ENCODE assay signal across 31 mouse cellular contexts in genomic region chr17:65623130-65623529, GRCm38 (mm10). TPM values are rescaled to one million over a fixed set of nuclear protein-coding genes. Genes with fewer than 3 reads are reported as not detected.
DNase-seq lines count a peak whose midpoint lies in the region; ATAC-seq and TF ChIP-seq lines count a peak whose summit lies in the region.
"Had no signal": no experiment of that assay in that cellular context is flagged by ENCODE, and none has a peak within 500 bp of the region (broad histone marks: within the 10 kb centered on the region; RNA-seq: fewer than 3 reads in every experiment).

No protein-coding gene starts in this region.

- peak; percentile 86 for ATAC-seq in liver, postnatal 0 days
- no peak for ATAC-seq in liver, embryonic 11.5 days (replicated peaks; ENCODE audit: low FRiP score)
- ATAC-seq: forebrain, embryonic 15.5 days; Patski had no signal

- H3K27ac ChIP-seq in liver, postnatal 0 days (ENCODE audit: low read depth) = no peak overlapping the region
- no peak overlapping the region for H3K27ac ChIP-seq in liver, embryonic 11.5 days (ENCODE audit: low read depth, low read length)
- peak overlapping the region; percentile 55 for H3K27ac ChIP-seq in small intestine, adult 2 months (ENCODE audit: insufficient read depth, low read depth, low read length)
- H3K27ac ChIP-seq: embryonic facial prominence, embryonic 10.5 days; embryonic facial prominence, embryonic 13.5 days; forebrain, embryonic 12.5 days; forebrain, embryonic 15.5 days; heart, embryonic 15.5 days; hindbrain, embryonic 10.5 days; hindbrain, embryonic 14.5 days had no signal

- H3K4me3 ChIP-seq in liver, postnatal 0 days (ENCODE audit: low read depth, low read length) = no peak overlapping the region
- H3K4me3 ChIP-seq in liver, embryonic 11.5 days (ENCODE audit: low read depth, low read length) = no peak overlapping the region
- no peak overlapping the region for H3K4me3 ChIP-seq in small intestine, adult 2 months (ENCODE audit: low read depth, low read length)
- H3K4me3 ChIP-seq: embryonic facial prominence, embryonic 10.5 days; embryonic facial prominence, embryonic 13.5 days; erythroblast, embryonic 14.5 days; forebrain, embryonic 12.5 days; forebrain, embryonic 15.5 days; heart, embryonic 12.5 days; heart, embryonic 15.5 days; hindbrain, embryonic 10.5 days had no signal

- no peak overlapping the region for H3K9ac ChIP-seq in liver, postnatal 0 days (replicated peaks)
- no peak overlapping the region for H3K9ac ChIP-seq in liver, embryonic 11.5 days (ENCODE audit: low read depth, low read length)
- H3K9ac ChIP-seq: embryonic facial prominence, embryonic 13.5 days; forebrain, embryonic 12.5 days; forebrain, embryonic 15.5 days; heart, embryonic 12.5 days; heart, embryonic 15.5 days; hindbrain, embryonic 14.5 days had no signal

- H3K9me3 ChIP-seq in liver, postnatal 0 days (ENCODE audit: low read length) = peaks cover 2% of the 10 kb centered on the region; the same call in 1 of the 2 replicates
- H3K9me3 ChIP-seq in liver, embryonic 11.5 days (ENCODE audit: control insufficient read depth, low read length) = 0 out of 2 replicates have a peak, but pooled peaks cover 3% of the 10 kb centered on the region
- H3K9me3 ChIP-seq: embryonic facial prominence, embryonic 13.5 days; forebrain, embryonic 12.5 days; forebrain, embryonic 15.5 days; G1E; heart, embryonic 15.5 days had no signal

- no peak for TF ChIP-seq CTCF in liver, postnatal 0 days (IDR thresholded peaks at IDR 0.05; ENCODE audit: low read depth)
- no peak for TF ChIP-seq CTCF in small intestine, adult 2 months (IDR thresholded peaks at IDR 0.05; ENCODE audit: extremely low read depth, insufficient read length, insufficient replicate concordance, low read depth, low read length)

- peak; percentile 27 for DNase-seq in kidney, adult 9 months
- no peak for DNase-seq in kidney, adult 18-20 months
- peak; percentile 10 for DNase-seq in liver, postnatal 0 days
- DNase-seq in liver, embryonic 11.5 days (ENCODE audit: low spot score) = no peak
- DNase-seq in thymus, postnatal 4 days = no peak
- DNase-seq in adipocyte (ENCODE audit: low spot score) = no peak
- DNase-seq: adrenal gland, adult 2 months; adrenal gland, postnatal 14 days; B cell, adult 2 months; cerebellum, adult 11 months; cerebellum, adult 2 months; cerebellum, adult 9-11 months; cerebellum, postnatal 25 days; embryo, embryonic 11 days; gastrocnemius, postnatal 25 days; heart, adult 18-20 months; heart, postnatal 10 days; heart, postnatal 36 days had no signal

- H3K4me1 ChIP-seq in liver, postnatal 0 days (ENCODE audit: insufficient read depth) = no peaks in the 10 kb centered on the region
- H3K4me1 ChIP-seq in liver, embryonic 11.5 days (replicated peaks; ENCODE audit: control insufficient read depth, insufficient read depth, low read length) = no peaks in the 10 kb centered on the region
- peaks cover 19% of the 10 kb centered on the region; the same call in 1 of the 2 replicates for H3K4me1 ChIP-seq in small intestine, adult 2 months (ENCODE audit: control insufficient read depth, insufficient read depth, insufficient read length, low read length)
- H3K4me1 ChIP-seq: embryonic facial prominence, embryonic 10.5 days; forebrain, embryonic 12.5 days; forebrain, embryonic 15.5 days; heart, embryonic 12.5 days; heart, embryonic 15.5 days; hindbrain, embryonic 10.5 days had no signal

- no peaks in the 10 kb centered on the region for H3K27me3 ChIP-seq in liver, postnatal 0 days (ENCODE audit: insufficient read depth, low read length)
- no peaks in the 10 kb centered on the region for H3K27me3 ChIP-seq in liver, embryonic 11.5 days (replicated peaks; ENCODE audit: control insufficient read depth, insufficient read depth, low read length)
- no peaks in the 10 kb centered on the region for H3K27me3 ChIP-seq in small intestine, adult 2 months (ENCODE audit: control insufficient read depth, insufficient read depth, low read length)
- H3K27me3 ChIP-seq: CH12.LX; embryonic facial prominence, embryonic 13.5 days; forebrain, embryonic 12.5 days; forebrain, embryonic 15.5 days; heart, embryonic 12.5 days; heart, embryonic 15.5 days; Patski had no signal

- no peak for TF ChIP-seq POLR2A in small intestine, adult 2 months (IDR thresholded peaks at IDR 0.05; ENCODE audit: low read depth, low read length)

- no peak overlapping the region for H3K4me2 ChIP-seq in liver, postnatal 0 days (ENCODE audit: low read depth, low read length)
- no peak overlapping the region for H3K4me2 ChIP-seq in liver, embryonic 11.5 days
- H3K4me2 ChIP-seq: embryonic facial prominence, embryonic 13.5 days; forebrain, embryonic 12.5 days; forebrain, embryonic 15.5 days; heart, embryonic 12.5 days; heart, embryonic 15.5 days; hindbrain, embryonic 14.5 days had no signal

- no peaks in the 10 kb centered on the region for H3K36me3 ChIP-seq in liver, postnatal 0 days (replicated peaks; ENCODE audit: insufficient read depth, low read length)
- no peaks in the 10 kb centered on the region for H3K36me3 ChIP-seq in liver, embryonic 11.5 days (ENCODE audit: control insufficient read depth, insufficient read depth, low read length)
- no peaks in the 10 kb centered on the region for H3K36me3 ChIP-seq in small intestine, adult 2 months (ENCODE audit: control insufficient read depth, insufficient read depth, low read length)
- H3K36me3 ChIP-seq: embryonic facial prominence, embryonic 10.5 days; embryonic facial prominence, embryonic 13.5 days; forebrain, embryonic 12.5 days; forebrain, embryonic 15.5 days; G1E; heart, embryonic 12.5 days; heart, embryonic 15.5 days; hindbrain, embryonic 10.5 days had no signal

- no peak for TF ChIP-seq EP300 in liver, postnatal 0 days (IDR thresholded peaks at IDR 0.05; ENCODE audit: low read depth)

RNA-seq across cellular contexts. Expression of gene Vapa, which starts 9.8 kb away (rescaled TPM):
- 84.0 and 93.8 TPM in 2 replicates for polyA plus RNA-seq in liver, postnatal 0 days (2015; fragmentation: Nextera tagmentation; extraction: Ambion mirVana)
- polyA plus RNA-seq in liver, embryonic 11.5 days (2014; fragmentation: Nextera tagmentation; extraction: Ambion mirVana) = 158 and 163 TPM in 2 replicates
- 76.0 and 96.0 TPM in 2 replicates for polyA plus RNA-seq in small intestine, adult 2 months (2012; rRNA removed)

RNA-seq across cellular contexts. Expression of gene Txndc2, which starts 18.8 kb away (rescaled TPM):
- not detected in 2 replicates for polyA plus RNA-seq in liver, postnatal 0 days (2015; fragmentation: Nextera tagmentation; extraction: Ambion mirVana)
- not detected in 2 replicates for polyA plus RNA-seq in liver, embryonic 11.5 days (2014; fragmentation: Nextera tagmentation; extraction: Ambion mirVana)
- not detected in 2 replicates for polyA plus RNA-seq in small intestine, adult 2 months (2012; rRNA removed)
- polyA plus RNA-seq: embryonic facial prominence, embryonic 13.5 days; erythroblast, embryonic 14.5 days; G1E; heart, embryonic 12.5 days; heart, embryonic 15.5 days; Patski had no signal

Comparison
In these comparisons a context has a peak if more than half of its experiments do, and no peak if none do; other contexts are left out.
1. DNase-seq: peak in kidney, adult 9 months (single experiment) and liver, postnatal 0 days (single experiment); none in kidney, adult 18-20 months (single experiment), liver, embryonic 11.5 days (single experiment), thymus, postnatal 4 days (single experiment) and adipocyte (single experiment).